7 mouse cellular contexts compared by ENCODE assay signal in the genomic region with DNA sequence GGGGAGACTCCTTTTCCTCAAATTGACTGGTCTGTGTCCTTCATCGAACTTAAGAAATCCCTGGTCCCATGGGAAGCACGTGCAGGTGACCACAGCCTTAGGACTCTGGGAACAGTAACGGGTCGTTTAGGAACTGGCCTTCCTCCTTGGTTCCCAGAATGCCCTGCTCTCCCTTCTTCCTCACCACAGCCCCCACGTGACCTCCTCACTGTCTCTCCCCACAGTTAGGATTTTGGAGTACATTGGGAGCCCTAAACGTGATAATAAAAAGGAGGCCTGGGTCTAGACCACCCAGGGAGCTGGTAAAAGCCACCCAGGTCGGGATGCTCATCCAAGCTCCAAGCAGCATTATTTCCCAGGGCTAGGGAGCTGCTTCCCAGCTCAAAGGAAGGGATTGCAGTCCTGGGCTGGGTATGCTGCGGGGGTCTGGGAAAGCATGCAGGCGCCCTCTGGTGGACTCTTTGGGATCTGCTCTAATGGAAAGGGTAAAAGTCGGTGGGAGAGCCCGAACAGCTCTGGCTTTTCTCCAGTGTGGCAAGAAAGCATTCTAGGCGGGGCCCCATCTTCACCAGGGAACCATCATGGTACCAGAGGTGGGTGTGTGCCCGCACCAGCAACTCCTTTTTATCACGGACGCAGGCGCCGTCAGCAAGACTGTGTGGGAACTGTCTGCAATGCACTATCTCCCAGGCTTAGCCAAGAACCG. TPM values are rescaled to one million over a fixed set of nuclear protein-coding genes. Genes with fewer than 3 reads are reported as not detected.
DNase-seq lines count a peak whose midpoint lies in the region; ATAC-seq lines count a peak whose summit lies in the region.

No protein-coding gene starts in this region.

- H3K4me1 ChIP-seq in hindbrain, embryonic 14.5 days (replicated peaks; ENCODE audit: control insufficient read depth, insufficient read depth, low read length), result 0 out of 2 replicates have a peak, but pooled peaks cover 3% of the 10 kb centered on the region
- peaks cover 14% of the 10 kb centered on the region for H3K4me1 ChIP-seq in megakaryocyte, embryonic 14.5 days

- H3K9me3 ChIP-seq in hindbrain, embryonic 14.5 days (ENCODE audit: control insufficient read depth, low read length), result no peaks in the 10 kb centered on the region
- H3K9me3 ChIP-seq in megakaryocyte, embryonic 14.5 days, result no peaks in the 10 kb centered on the region

- intact Hi-C loops in left cerebral cortex, postnatal 10 days (cut with DNase I), result no loop called here

- H3K4me3 ChIP-seq in hindbrain, embryonic 14.5 days (replicated peaks; ENCODE audit: low read length), result no peak overlapping the region
- H3K4me3 ChIP-seq in megakaryocyte, embryonic 14.5 days (replicated peaks), result peak overlapping the region; percentile 72

- ATAC-seq in hindbrain, embryonic 14.5 days (ENCODE audit: low FRiP score), result peak; percentile 72

- no peak overlapping the region for H3K27ac ChIP-seq in hindbrain, embryonic 14.5 days

- no peak overlapping the region for H3K9ac ChIP-seq in hindbrain, embryonic 14.5 days

- 19% methylated on average over 18 of the region's 18 CpGs for WGBS in hindbrain, embryonic 14.5 days

- H3K4me2 ChIP-seq in hindbrain, embryonic 14.5 days (replicated peaks), result peak overlapping the region; percentile 33

- no peaks in the 10 kb centered on the region for H3K36me3 ChIP-seq in hindbrain, embryonic 14.5 days (replicated peaks; ENCODE audit: control insufficient read depth, insufficient read depth)
- H3K36me3 ChIP-seq in megakaryocyte, embryonic 14.5 days (replicated peaks; ENCODE audit: low read length), result no peaks in the 10 kb centered on the region

- peak; percentile 80 for DNase-seq in R1 (ENCODE audit: low read depth, low spot score)
- DNase-seq in cerebellum, postnatal 25 days, result peak; percentile 67 to 80
- DNase-seq in gastrocnemius, adult 18-20 months (ENCODE audit: low spot score), result peak; percentile 80
- DNase-seq in hindbrain, embryonic 14.5 days (ENCODE audit: low spot score), result peak; percentile 81
- peak; percentile 78 to 85 for DNase-seq in left cerebral cortex, postnatal 10 days (ENCODE audit: extremely low spot score in 1 of 2, low spot score in 2 of 2)
- DNase-seq in right cerebral cortex, postnatal 4 days, result peak; percentile 90

- H3K27me3 ChIP-seq in hindbrain, embryonic 14.5 days (ENCODE audit: control insufficient read depth, insufficient read depth, low read length), result 0 out of 2 replicates have a peak, but pooled peaks cover 6% of the 10 kb centered on the region
- H3K27me3 ChIP-seq in megakaryocyte, embryonic 14.5 days (replicated peaks), result peaks cover 57% of the 10 kb centered on the region

RNA-seq across cellular contexts. Expression of a gene that starts 12.0 kb away (rescaled TPM):
- 100 to 1,000 TPM; 852 to 871 TPM for total RNA-seq in gastrocnemius, adult 18-20 months (2021)
- polyA plus RNA-seq in hindbrain, embryonic 14.5 days (2014; fragmentation: Nextera tagmentation; extraction: Ambion mirVana), result 1.5 and 1.6 TPM in 2 replicates
- total RNA-seq in left cerebral cortex, postnatal 10 days (2021), result 1 to 10 TPM; 3.3 to 3.7 TPM
- 1.7 TPM in 1 of 2 replicates, not detected in the other for polyA plus RNA-seq in megakaryocyte, embryonic 14.5 days (2012; ENCODE audit: insufficient read depth, low replicate concordance)

RNA-seq across cellular contexts. Expression of a gene that starts 20.7 kb away (rescaled TPM):
- total RNA-seq in gastrocnemius, adult 18-20 months (2021), result 10 to 100 TPM; 11.2 to 15.5 TPM
- polyA plus RNA-seq in hindbrain, embryonic 14.5 days (2014; fragmentation: Nextera tagmentation; extraction: Ambion mirVana), result 23.5 and 28.8 TPM in 2 replicates
- 10 to 100 TPM; 20.6 to 23.2 TPM for total RNA-seq in left cerebral cortex, postnatal 10 days (2021)
- polyA plus RNA-seq in megakaryocyte, embryonic 14.5 days (2012; ENCODE audit: insufficient read depth, low replicate concordance), result 0.66 and 0.79 TPM in 2 replicates

RNA-seq across cellular contexts. Expression of a gene that starts 39.8 kb away (rescaled TPM):
- 1 to 10 TPM in 1 of 2 experiments, under 1 TPM in 1; 0.62 to 1.1 TPM for total RNA-seq in gastrocnemius, adult 18-20 months (2021)
- polyA plus RNA-seq in hindbrain, embryonic 14.5 days (2014; fragmentation: Nextera tagmentation; extraction: Ambion mirVana), result 1.4 and 1.8 TPM in 2 replicates
- total RNA-seq in left cerebral cortex, postnatal 10 days (2021), result 1 to 10 TPM; 1.8 to 3.4 TPM
- 0.28 TPM in 1 of 2 replicates, not detected in the other for polyA plus RNA-seq in megakaryocyte, embryonic 14.5 days (2012; ENCODE audit: insufficient read depth, low replicate concordance)

RNA-seq across cellular contexts. Expression of a gene that starts 57.0 kb away (rescaled TPM):
- not detected for total RNA-seq in gastrocnemius, adult 18-20 months (2021)
- 8.3 and 9.1 TPM in 2 replicates for polyA plus RNA-seq in hindbrain, embryonic 14.5 days (2014; fragmentation: Nextera tagmentation; extraction: Ambion mirVana)
- total RNA-seq in left cerebral cortex, postnatal 10 days (2021), result 1 to 10 TPM; 5.1 to 7.1 TPM
- polyA plus RNA-seq in megakaryocyte, embryonic 14.5 days (2012; ENCODE audit: insufficient read depth, low replicate concordance), result not detected in 2 replicates

RNA-seq across cellular contexts. Expression of a gene that starts 57.9 kb away (rescaled TPM):
- 10 to 100 TPM; 73.5 to 91.8 TPM for total RNA-seq in gastrocnemius, adult 18-20 months (2021)
- polyA plus RNA-seq in hindbrain, embryonic 14.5 days (2014; fragmentation: Nextera tagmentation; extraction: Ambion mirVana), result 142 and 149 TPM in 2 replicates
- total RNA-seq in left cerebral cortex, postnatal 10 days (2021), result 100 to 1,000 TPM; 172 to 173 TPM
- 8.3 and 20.3 TPM in 2 replicates for polyA plus RNA-seq in megakaryocyte, embryonic 14.5 days (2012; ENCODE audit: insufficient read depth, low replicate concordance)

Comparison
In these comparisons a context has a peak if more than half of its experiments do, and no peak if none do; other contexts are left out.
1. RNA of a gene that starts 12.0 kb away (total RNA-seq): 852 to 871 TPM in gastrocnemius, adult 18-20 months; 3.3 to 3.7 TPM in left cerebral cortex, postnatal 10 days; every median in the first group is over 100 times any median in the second.
2. Peak in every context shown above with its lines, with median percentiles within 50 percentile points of each other: DNase-seq.